Mouse (Mus musculus) frontal cortex, postnatal 14 days (tissue): Measurements from ENCODE around the gene Kcnip1.

ENCODE experiments used
- DNase-seq, 2 experiments: peaks; one replicate each; pipeline ENCODE4 v3.0.0; 2022; ENCODE audit warnings: low spot score in 2 of 2

Kcnip1 gene

GRCm38 (mm10) chr11:33992938-33993337 lies at the start of gene Kcnip1:
Gene Kcnip1, minus strand, starts transcription at chr11:33993152.
- no peak for DNase-seq

DNA sequence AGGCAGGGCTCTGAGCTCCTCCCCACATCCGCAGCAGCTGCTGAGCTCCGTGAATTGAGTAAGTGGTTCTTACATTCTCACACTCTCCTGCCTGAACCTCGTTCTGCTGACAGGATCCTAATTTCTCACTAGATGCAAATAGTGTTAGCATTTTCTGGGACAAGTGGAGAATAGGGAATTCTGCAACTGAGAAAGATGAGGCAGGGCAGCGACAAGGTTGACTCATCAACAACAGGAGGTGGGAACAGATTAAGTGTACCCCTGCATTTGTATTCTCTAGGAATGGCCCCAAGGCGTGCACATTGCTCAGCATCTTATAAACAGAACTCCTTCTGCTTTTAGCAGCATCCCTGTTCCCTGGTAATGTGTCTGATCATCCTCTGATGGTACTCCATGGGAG lies 47.1 kb upstream of the Kcnip1 start:
- DNase-seq: no peak

GRCm38 (mm10) chr11:34035909-34036658 lies 43.1 kb upstream of the Kcnip1 start:
- no peak for DNase-seq

- no peak for DNase-seq
Measured at GRCm38 (mm10) chr11:34034794-34035193, 41.8 kb upstream of the Kcnip1 start.

DNA sequence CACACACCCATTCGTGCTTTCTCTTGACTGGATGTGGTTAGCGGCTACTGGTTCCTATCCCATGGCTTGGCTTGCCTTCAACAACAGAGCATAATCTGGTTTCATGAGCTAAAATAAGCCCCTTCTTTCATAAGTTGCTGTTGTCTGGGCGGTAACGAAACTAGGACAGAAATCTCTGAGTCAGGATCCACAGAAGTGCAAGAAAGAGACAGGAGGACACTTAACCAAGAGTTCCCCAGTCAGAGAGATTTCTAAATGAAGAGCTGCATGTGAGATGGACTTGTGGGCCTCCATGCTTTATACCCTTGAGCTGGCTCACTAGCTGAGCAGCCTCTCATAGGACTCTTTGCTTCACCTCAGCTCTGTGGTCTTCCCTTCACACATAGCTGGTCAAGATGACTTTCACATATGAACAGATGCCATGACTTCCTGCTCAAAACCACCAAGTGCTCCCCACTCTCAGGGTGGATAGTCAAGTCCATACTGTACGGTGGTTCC lies 41.1 kb upstream of the Kcnip1 start:
- DNase-seq: no peak

- no peak for DNase-seq
Measured at GRCm38 (mm10) chr11:34031015-34031805, 38.3 kb upstream of the Kcnip1 start.

- DNase-seq: no peak
Measured at GRCm38 (mm10) chr11:34029658-34030057, 36.7 kb upstream of the Kcnip1 start.

DNA sequence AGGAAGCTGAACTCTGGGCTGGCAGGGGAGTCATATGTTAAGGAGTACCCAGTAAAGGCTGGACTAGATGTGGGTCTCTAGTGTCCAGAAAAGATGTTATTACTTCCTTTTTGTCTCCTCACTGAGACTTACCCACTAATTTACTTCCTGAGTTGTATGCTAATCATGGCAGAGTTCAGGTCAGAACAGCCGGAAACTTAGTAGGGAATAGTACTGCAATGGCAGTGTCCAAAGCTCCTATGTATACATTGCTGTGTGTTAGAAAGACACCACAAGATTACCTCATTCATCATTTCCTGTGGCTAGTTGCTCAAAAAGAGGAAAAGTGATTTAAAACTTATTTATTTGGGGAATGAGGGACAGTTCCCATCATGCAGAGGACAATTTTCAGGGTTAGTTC lies 32.1 kb upstream of the Kcnip1 start:
- no peak for DNase-seq

DNA sequence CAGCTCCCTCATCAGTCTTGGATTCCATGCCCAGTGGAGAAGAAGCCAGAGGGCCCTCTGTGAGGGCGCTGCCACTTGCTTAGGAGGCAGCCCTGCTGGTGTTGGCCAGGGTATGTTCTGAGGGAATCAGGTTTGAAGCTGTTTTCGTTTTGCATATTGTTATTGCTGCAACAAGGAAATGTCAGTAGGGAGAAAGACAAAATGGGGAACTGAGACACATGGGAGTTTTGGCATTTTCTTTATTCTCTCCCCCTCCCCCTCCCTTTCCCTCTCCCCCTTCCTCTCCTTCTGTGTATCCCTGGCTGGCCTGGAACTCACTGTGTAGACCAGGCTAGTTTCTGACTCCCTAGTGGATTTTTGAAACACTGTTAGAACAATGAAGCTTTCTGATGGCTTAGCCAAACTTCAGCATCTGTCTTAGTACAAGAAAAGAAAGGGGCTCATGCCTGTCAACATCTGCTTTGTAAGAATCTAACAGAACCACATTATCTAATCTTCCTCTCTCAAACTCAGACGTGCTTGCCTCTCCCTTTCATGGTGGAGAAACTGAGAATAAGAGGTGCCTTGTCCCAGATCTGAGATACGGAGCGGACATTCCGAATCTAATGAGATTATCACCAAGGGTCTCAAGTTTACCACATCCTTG lies 19.2 kb upstream of the Kcnip1 start:
- no peak for DNase-seq

GRCm38 (mm10) chr11:34010859-34011172 lies 17.9 kb upstream of the Kcnip1 start:
- DNase-seq: peak in 1 of 2 experiments; percentile 17

- DNase-seq: no peak
Measured at GRCm38 (mm10) chr11:34010133-34010858, 17.3 kb upstream of the Kcnip1 start.

DNA sequence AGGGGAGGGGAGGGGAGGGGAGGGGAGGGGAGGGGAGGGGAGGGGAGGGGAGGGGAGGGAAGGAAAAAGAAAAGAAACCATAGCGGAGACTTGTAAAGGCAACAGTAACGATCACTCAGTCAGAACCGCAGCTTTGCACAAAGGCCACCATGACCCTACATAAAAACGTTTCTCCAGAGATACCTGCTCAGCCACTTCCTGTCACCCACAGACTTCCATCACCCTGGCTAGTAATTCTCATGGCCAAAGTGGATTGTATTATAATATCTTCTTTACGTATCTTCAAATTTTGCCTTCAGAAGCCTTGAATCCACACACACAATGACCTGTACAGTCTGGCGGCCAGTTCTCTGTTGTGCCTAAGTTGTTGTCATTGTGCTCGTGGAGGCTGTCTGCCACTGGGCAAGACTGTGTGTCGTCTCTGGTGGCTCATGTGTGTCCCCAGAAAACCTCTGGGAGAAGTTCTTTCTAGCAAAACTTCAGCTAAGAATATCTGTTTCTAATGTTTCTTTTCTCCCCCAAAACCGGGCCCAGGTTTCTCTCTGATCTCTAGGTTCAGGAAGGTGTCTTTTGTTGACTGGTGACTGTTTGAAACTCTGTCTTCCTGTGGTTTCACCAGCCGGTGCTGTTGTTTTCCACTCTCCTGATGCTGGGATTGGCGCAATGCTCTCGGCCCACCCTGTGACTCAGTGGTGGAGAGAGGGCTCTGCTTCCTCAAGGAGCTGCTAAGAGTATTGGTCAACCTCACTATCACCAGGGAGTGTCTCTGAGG lies 16.6 kb upstream of the Kcnip1 start:
- DNase-seq: no peak

GRCm38 (mm10) chr11:34008702-34009101 lies 15.8 kb upstream of the Kcnip1 start:
- DNase-seq: peak; percentile 23 to 53

DNA sequence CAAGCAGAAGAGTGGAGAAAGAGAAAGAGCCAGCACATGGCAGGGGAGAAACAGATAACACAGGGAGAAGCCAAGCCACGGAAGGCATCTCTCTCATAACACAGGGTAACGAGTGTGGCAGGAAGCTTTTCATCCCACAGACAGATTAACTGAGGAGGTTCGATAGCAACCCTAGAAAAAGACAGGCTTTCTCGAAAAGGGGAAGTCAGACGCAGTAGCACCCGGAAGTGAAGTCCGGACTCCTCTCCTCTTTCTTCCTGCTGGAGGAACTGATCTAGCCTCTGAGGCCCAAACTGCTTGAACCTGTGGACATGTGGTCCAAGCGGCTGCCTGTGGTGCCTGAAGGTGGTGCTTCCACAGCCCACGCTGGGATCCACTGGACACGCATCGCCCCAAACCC lies 15.3 kb upstream of the Kcnip1 start:
- no peak for DNase-seq

- no peak for DNase-seq
Measured at GRCm38 (mm10) chr11:34007616-34008015, 14.7 kb upstream of the Kcnip1 start.

DNA sequence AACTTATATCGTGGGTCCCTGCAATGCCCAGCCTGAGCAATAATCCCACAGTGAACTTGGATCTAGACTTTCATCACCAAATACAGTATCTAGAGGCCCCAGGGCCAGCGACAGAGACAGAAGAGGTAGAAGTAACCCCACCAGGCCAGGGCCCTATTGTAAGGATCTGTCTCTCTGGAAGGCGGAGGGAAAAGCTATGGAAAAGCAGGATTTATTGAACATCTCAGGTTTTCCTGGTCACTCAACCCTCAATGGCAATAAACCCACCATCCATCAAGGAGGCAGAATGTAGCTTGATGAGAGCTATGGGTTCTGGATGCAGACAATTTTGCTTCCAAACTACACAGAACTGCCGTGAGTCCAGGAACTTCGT lies 9.6 kb upstream of the Kcnip1 start:
- no peak for DNase-seq

- peak in 1 of 2 experiments; percentile 60 for DNase-seq
Measured at GRCm38 (mm10) chr11:34001938-34002592, 9.1 kb upstream of the Kcnip1 start.

GRCm38 (mm10) chr11:34000416-34000815 lies 7.5 kb upstream of the Kcnip1 start:
- no peak for DNase-seq

- DNase-seq: no peak
Measured at GRCm38 (mm10) chr11:33998244-33998643, 5.3 kb upstream of the Kcnip1 start.

- DNase-seq: no peak
Measured at GRCm38 (mm10) chr11:33993496-33993895, 544 bp upstream of the Kcnip1 start.

DNA sequence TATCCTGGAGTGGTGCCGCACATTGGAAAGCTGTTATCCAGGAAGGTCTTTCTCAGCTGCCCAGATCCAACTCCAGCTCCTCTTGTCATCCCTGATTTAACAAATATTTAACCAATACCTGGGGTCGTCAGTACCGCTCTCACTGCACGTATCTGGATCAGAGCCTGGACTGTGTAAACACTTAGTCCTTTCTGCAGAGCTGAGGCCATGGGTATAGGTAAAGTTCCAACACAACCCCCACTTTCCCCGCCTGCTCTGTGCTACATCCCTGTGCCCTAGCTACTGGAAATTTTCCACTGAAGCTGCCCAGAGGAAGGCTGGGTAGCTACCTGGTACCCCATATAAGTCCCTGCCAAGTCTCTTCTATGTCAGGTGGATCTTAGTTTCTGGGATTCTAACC lies 3.0 kb downstream of the Kcnip1 start:
- no peak for DNase-seq
